Mouse (Mus musculus) embryonic fibroblast, embryonic 13.5 days (primary cell): ENCODE results near the gene Ccr7. TPM values are rescaled to one million over a fixed set of nuclear protein-coding genes. Genes with fewer than 3 reads are reported as not detected.
A peak's percentile ranks its signal among the peaks of the same experiment; 100 is the strongest.

Experiments
- H3K27ac ChIP-seq: 2 replicates; pipeline ENCODE4 v1.5.1; 2012; ENCODE audit warnings: low read length, control low read depth, inconsistent platforms; ENCODE audit not compliant: insufficient read depth
- H3K4me1 ChIP-seq: 2 replicates; pipeline ENCODE4 v1.6.1; 2011; ENCODE audit warnings: low read length; ENCODE audit not compliant: control insufficient read depth, insufficient read depth
- H3K4me3 ChIP-seq: 2 replicates; pipeline ENCODE4 v1.5.1; 2011; ENCODE audit warnings: mild to moderate bottlenecking, control low read depth, low read length; ENCODE audit not compliant: insufficient read depth
- CTCF ChIP-seq: IDR thresholded peaks from 2 replicates; pipeline ENCODE4 v1.5.1; 2011; ENCODE audit warnings: mild to moderate bottlenecking, control low read depth, low read length, moderate library complexity, borderline replicate concordance; ENCODE audit not compliant: insufficient read depth
- POLR2A ChIP-seq: IDR thresholded peaks from 2 replicates; pipeline ENCODE4 v1.6.1; 2011; ENCODE audit warnings: low read depth, mild to moderate bottlenecking, control low read depth, low read length, moderate library complexity
- polyA plus RNA-seq: library from polyadenylated mRNA; stranded (reverse); fragments of >200 nt; gene quantifications from 2 replicates; pipeline ENCODE4 v1.2.4, GENCODE M21; 2011; ENCODE audit warnings: low read depth; ENCODE audit not compliant: missing spikeins, insufficient read length

Gene Ccr7
- polyA plus RNA-seq, 1 experiment: not detected

GRCm38 (mm10) chr11:99105981-99106726 lies 48.7 kb downstream of the Ccr7 start:
- Histone ChIP-seq H3K4me1 (peaks cover 23% of the 10 kb centered on the region), H3K4me3 (no peak overlapping the region), H3K27ac (peak overlapping the region; percentile 38; the same call in 1 of the 2 replicates)
- TF ChIP-seq CTCF (no peak), POLR2A (no peak)

- Histone ChIP-seq H3K4me3 (no peak overlapping the region), H3K4me1 (peaks cover 23% of the 10 kb centered on the region), H3K27ac (no peak overlapping the region)
- no peak for TF ChIP-seq CTCF
- no peak for TF ChIP-seq POLR2A
Measured at GRCm38 (mm10) chr11:99104609-99105410, 50.1 kb downstream of the Ccr7 start.

DNA sequence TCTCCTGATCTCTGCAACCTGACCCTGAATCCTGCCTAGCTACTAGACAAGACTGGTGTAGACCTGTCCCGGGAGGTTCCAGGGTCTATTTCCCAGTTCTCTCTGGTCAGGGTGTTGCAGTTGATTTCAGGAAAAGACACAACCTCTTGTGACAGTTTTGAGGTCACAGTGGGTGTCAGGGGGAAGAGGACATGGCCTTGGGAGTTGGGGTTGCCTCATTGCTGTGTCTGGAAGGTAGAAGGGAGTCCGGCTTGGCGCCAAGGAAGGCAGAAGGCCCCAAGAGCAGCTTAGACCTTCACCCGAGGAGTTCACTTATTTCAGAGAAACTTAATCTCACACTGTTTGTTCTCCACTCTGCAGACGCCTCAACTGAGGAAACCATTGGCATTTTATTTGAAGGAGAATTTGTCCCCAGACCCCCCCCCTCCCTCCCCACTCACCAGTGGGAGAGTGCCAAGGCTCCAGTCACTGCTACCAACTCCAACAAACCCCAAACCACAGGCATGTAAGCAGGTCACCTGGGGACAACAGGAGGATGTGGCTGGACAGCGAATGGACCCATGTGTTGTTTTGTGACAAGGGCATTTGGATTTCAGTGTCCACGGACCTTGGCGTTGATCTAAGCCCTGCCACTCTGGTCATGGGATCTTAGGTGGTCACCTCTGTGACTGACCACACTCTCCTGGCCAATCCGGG lies 52.2 kb downstream of the Ccr7 start:
- Histone ChIP-seq H3K27ac (no peak overlapping the region), H3K4me3 (no peak overlapping the region), H3K4me1 (peaks cover 16% of the 10 kb centered on the region)
- no peak for TF ChIP-seq POLR2A
- TF ChIP-seq CTCF: no peak

- Histone ChIP-seq H3K27ac (no peak overlapping the region), H3K4me3 (no peak overlapping the region), H3K4me1 (peaks cover 10% of the 10 kb centered on the region)
- TF ChIP-seq POLR2A (no peak), CTCF (no peak)
Measured at GRCm38 (mm10) chr11:99101693-99102092, 53.2 kb downstream of the Ccr7 start.

GRCm38 (mm10) chr11:99100215-99100614 lies 54.7 kb downstream of the Ccr7 start:
- TF ChIP-seq CTCF (no peak), POLR2A (no peak)
- Histone ChIP-seq H3K27ac (no peak overlapping the region), H3K4me1 (peaks cover 4% of the 10 kb centered on the region; the same call in 1 of the 2 replicates), H3K4me3 (no peak overlapping the region)

- Histone ChIP-seq H3K27ac (no peak overlapping the region), H3K4me1 (peaks cover 4% of the 10 kb centered on the region; the same call in 1 of the 2 replicates), H3K4me3 (no peak overlapping the region)
- no peak for TF ChIP-seq POLR2A
- TF ChIP-seq CTCF: no peak
Measured at GRCm38 (mm10) chr11:99099516-99099915, 55.4 kb downstream of the Ccr7 start.

DNA sequence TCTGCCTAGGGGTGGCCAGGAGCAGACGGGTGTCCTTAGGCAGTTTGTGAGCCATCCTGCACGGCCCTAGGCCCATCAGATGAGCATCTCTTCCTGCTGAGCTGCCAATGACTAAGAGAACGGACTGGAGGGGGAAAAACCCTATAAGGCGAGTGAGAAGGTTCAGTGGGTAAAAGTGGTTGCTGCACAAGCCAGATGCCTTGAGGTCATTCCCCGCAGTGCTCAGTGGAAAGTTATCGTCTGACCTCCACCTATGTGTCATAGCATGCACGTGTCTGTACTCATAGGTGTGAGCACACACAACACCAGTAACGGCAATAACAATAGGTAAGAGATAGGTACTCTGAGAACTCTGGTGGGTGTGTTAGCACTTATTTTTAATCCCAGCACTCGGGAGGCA lies 56.0 kb downstream of the Ccr7 start:
- H3K4me1 ChIP-seq: peaks cover 4% of the 10 kb centered on the region; the same call in 1 of the 2 replicates
- H3K27ac ChIP-seq: no peak overlapping the region
- no peak overlapping the region for H3K4me3 ChIP-seq
- TF ChIP-seq CTCF (no peak), POLR2A (no peak)

DNA sequence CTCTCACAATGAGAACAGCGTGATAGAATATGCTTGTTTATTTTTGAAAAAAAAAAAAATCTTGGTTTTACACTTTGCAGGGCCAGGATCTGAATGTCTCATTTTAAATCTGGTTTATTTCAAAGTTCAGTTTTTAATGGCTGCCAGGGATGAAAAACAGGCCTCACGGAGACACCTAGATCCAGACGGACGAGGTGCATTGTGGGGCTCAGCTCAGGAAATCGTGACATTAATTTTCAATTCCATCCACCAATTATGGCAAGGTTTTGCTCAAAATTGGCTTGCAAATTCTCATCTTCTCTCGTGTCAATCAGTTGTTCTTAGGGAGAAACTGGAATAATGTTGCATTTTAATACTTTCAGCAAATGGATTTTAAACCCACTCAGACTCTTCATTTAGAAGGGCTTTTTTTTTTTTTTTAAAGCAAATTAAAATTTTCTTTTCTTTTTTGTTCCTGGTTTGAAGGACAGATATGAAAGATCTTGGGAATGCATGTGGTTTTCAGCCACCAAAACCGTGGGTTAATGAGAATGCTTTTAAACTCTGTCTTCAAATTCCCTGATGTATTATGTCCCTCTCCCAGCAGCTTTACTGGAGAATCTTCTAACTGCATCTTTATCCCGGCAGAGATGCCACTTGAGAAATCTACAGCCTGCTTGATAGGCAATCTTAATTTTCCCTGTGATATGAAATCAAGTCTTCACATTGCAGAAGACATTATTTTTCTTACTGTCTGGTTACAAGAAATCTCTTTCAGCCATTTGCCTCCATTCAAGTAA lies 57.7 kb downstream of the Ccr7 start:
- TF ChIP-seq CTCF: no peak
- TF ChIP-seq POLR2A: no peak
- Histone ChIP-seq H3K4me1 (peaks cover under 1% of the 10 kb centered on the region; the same call in 1 of the 2 replicates), H3K27ac (no peak overlapping the region), H3K4me3 (no peak overlapping the region)

DNA sequence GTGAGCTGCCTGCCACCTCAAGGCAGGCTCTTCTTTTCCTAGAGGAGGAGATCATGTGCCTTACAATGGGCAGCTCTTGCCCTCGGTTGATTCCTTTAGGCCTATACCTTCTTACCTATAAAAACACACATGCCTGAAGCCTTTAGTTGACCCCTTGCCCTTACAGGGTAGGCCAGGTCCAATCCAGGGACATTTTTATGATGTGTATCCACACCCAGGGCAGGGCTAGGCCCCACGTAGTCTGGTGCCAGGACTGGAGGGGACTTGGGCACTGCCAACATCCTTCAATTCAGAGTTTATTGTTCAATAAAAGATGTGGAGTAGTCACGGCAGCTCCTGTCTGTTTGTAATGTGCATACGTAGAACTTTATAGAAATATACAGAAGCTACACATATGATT lies 58.5 kb downstream of the Ccr7 start:
- Histone ChIP-seq H3K27ac (no peak overlapping the region), H3K4me3 (no peak overlapping the region), H3K4me1 (no peaks in the 10 kb centered on the region; the same call in 1 of the 2 replicates)
- TF ChIP-seq POLR2A (no peak), CTCF (no peak)
